Mouse (Mus musculus) neural tube, embryonic 14.5 days (tissue): ENCODE results near the gene Sema7a. TPM values are rescaled to one million over a fixed set of nuclear protein-coding genes. Genes with fewer than 3 reads are reported as not detected.

Experiments
- ATAC-seq: fragments of 200-750 bp; cut with Nextera tagmentation; 2 replicates; pipeline ENCODE4 v1.8.0; 2017; ENCODE audit warnings: low read depth, mild to moderate bottlenecking, moderate TSS enrichment, moderate library complexity
- H3K27ac ChIP-seq: fragments of 300-500 bp; sonication (generic); 2 replicates; pipeline ENCODE4 v1.5.1; 2014; ENCODE audit warnings: low read depth, mild to moderate bottlenecking, control low read depth, low read length, moderate library complexity, mixed read lengths
- H3K27me3 ChIP-seq: fragments of 300-500 bp; sonication (generic); 2 replicates; pipeline ENCODE4 v1.6.1; 2014; ENCODE audit warnings: low read length; ENCODE audit not compliant: control insufficient read depth, insufficient read depth
- H3K36me3 ChIP-seq: fragments of 300-500 bp; sonication (generic); 2 replicates; pipeline ENCODE4 v1.6.1; 2014; ENCODE audit warnings: low read length, mixed read lengths; ENCODE audit not compliant: control insufficient read depth, insufficient read depth
- H3K4me1 ChIP-seq: fragments of 300-500 bp; sonication (generic); 2 replicates; pipeline ENCODE4 v1.6.1; 2014; ENCODE audit warnings: low read length; ENCODE audit not compliant: control insufficient read depth, insufficient read depth
- H3K4me2 ChIP-seq: fragments of 300-500 bp; sonication (generic); 2 replicates; pipeline ENCODE4 v1.6.1; 2014; ENCODE audit warnings: mild to moderate bottlenecking, low read depth, low read length, control low read depth
- H3K4me3 ChIP-seq: fragments of 300-500 bp; sonication (generic); 2 replicates; pipeline ENCODE4 v1.5.1; 2014; ENCODE audit warnings: low read depth, low read length, control low read depth, mixed read lengths
- H3K9ac ChIP-seq: fragments of 300-500 bp; sonication (generic); replicated peaks from 2 replicates; pipeline ENCODE4 v1.6.1; 2014; ENCODE audit warnings: low read depth, mild to moderate bottlenecking, control low read depth, low read length, mixed read lengths
- H3K9me3 ChIP-seq: fragments of 300-500 bp; sonication (generic); 2 replicates; pipeline ENCODE4 v1.6.1; 2016; ENCODE audit warnings: low read length; ENCODE audit not compliant: control insufficient read depth
- WGBS: fragments of 180-500 bp; shearing (Covaris S2); extraction: QIAGEN DNeasy Blood & Tissue Kit; methylation state at CpG from one replicate; pipeline ENCODE4 v1.1.7; 2014; 5-methylcytosine and 5-hydroxymethylcytosine counted together
- polyA plus RNA-seq: library from polyadenylated mRNA; unstranded; fragments of >200 nt; fragmentation: Nextera tagmentation; extraction: Ambion mirVana; gene quantifications from 2 replicates; pipeline ENCODE4 v1.2.1, GENCODE M21; 2014

Sema7a gene
- polyA plus RNA-seq, 1 experiment from 2014 or later = 7.2 TPM

DNA sequence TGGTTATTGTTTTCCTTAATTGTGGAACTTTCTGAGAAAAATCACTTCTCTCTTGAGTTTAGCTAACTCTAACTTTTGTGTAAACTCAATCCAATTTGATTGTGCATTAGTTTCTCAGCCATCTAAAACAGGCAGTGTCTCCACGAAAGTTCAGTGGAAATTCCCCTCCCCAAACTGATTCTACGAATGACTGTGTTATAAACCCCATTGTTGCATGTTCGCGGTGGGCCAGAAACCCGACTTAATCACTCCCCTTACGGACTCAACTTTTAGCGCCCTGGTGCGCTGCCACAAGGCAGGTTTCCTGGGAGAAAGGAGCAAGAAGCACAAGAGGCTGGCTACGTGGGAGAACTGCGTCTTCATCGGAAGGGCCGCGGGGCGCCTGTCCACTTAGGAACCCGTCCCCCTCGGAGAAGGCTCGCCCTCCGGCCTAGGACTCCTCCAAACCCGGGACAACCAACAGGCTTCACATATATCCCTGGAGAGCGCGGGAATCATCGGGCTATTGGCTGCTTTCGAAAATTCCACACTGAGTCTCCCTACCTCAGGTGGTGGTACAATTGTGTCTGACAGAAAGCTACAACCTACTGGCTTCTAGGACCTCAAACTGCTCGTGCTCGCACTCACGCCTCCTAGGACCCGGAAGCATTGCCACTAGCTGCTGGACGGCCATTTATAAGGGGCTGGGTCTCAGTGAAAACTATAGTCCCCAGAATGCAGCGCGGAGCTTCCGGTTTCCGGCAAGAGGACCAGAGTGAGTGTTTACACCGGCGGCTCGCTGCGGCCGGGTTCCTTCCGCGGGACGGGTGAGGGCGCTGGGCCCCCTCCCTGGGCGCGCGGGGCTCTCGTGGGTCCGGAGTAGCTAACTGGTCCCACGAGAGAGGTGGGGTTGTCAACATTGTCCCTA, 29.4 kb upstream of the Sema7a start, which contains the start of gene Ubl7:
Gene Ubl7, plus strand, starts transcription at position 726 of the 907 bp plus-strand sequence.
- Histone ChIP-seq H3K36me3 (peaks cover 5% of the 10 kb centered on the region; the same call in 1 of the 2 replicates), H3K4me3 (peak within 1 kb of the TSS; percentile 70), H3K9ac (peak within 1 kb of the TSS; percentile 72), H3K4me2 (peak within 1 kb of the TSS; percentile 92), H3K4me1 (peaks cover 7% of the 10 kb centered on the region; the same call in 1 of the 2 replicates), H3K9me3 (no peaks in the 10 kb centered on the region), H3K27me3 (no peaks in the 10 kb centered on the region), H3K27ac (peak within 1 kb of the TSS; percentile 72)
- under 1% methylated on average over 47 of the region's 47 CpGs for WGBS
- peak; percentile 97 for ATAC-seq

DNA sequence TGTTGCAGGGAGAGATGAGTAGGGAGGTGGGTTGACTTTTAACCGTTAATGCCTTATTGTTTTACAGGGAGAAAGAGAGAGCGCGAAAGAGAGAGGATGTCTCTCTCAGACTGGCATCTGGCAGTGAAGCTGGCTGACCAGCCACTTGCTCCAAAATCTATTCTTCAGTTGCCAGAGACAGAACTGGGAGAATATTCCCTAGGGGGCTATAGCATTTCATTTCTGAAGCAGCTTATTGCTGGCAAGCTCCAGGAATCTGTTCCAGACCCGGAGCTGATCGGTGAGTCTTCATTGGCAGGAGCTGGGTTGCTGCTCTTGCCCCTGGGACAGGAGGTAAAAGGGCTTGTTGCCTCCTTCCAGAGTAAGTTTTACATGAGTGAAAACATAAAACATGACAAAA, 27.3 kb upstream of the Sema7a start:
- H3K9ac ChIP-seq = no peak overlapping the region
- H3K4me1 ChIP-seq = peaks cover 7% of the 10 kb centered on the region; the same call in 1 of the 2 replicates
- peaks cover 16% of the 10 kb centered on the region; the same call in 1 of the 2 replicates for H3K36me3 ChIP-seq
- ATAC-seq = no peak
- H3K27ac ChIP-seq = no peak overlapping the region
- H3K9me3 ChIP-seq = no peaks in the 10 kb centered on the region
- H3K4me3 ChIP-seq = no peak overlapping the region
- H3K27me3 ChIP-seq = no peaks in the 10 kb centered on the region
- 70% methylated on average over 5 of the region's 5 CpGs for WGBS
- H3K4me2 ChIP-seq = no peak overlapping the region

DNA sequence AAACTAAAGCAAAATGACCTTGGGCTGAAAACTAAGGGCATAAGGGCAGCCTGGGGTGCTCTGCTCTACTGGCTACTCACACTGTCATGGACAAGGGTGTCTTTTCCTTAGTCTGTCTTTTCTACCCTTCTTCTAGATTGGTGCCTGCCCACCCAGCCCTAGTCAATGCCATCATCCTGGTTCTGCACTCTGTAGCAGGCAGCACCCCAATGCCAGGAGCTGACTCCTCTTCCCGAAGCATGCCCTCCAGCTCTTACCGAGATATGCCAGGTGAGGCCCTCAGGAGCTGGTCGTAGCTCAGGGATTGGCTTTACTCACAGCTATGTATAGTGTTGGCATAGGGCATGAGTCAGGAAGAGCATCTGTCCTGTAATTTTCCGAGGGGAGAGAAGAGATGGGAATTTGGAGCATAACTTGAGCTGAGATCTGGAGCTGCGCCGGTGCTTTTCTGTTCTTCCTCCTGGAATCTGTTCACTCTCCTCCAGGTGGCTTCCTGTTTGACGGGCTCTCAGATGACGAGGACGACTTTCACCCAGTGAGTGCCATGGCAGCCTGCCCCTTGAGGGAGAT, 18.3 kb upstream of the Sema7a start:
- ATAC-seq = no peak

DNA sequence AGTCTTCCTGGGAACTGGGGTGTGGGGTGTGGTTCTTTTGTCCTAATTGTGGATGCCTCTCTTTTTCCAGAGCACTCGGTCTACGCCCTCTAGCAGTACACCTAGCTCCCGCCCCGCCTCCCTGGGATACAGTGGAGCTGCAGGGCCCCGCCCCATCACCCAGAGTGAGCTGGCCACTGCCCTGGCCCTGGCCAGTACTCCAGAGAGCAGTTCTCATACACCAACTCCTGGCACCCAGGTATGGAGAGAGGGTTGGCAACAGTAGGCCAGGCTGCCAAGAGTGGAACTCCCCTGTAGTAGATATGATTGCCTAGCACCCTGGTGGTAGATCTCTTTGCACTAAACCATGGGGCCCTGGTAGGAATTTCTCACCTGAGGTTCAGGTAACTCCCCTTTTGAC, 17.5 kb upstream of the Sema7a start:
- WGBS = 94% methylated on average over 5 of the region's 5 CpGs
- H3K9me3 ChIP-seq = no peaks in the 10 kb centered on the region
- H3K9ac ChIP-seq = no peak overlapping the region
- ATAC-seq = no peak
- no peak overlapping the region for H3K4me3 ChIP-seq
- H3K27ac ChIP-seq = no peak overlapping the region
- H3K27me3 ChIP-seq = no peaks in the 10 kb centered on the region
- H3K36me3 ChIP-seq = peaks cover 69% of the 10 kb centered on the region
- H3K4me1 ChIP-seq = no peaks in the 10 kb centered on the region
- no peak overlapping the region for H3K4me2 ChIP-seq

More for the DNA sequence above, 18.3 kb upstream of the Sema7a start:
- no peak overlapping the region for H3K4me2 ChIP-seq
- no peaks in the 10 kb centered on the region for H3K4me1 ChIP-seq
- no peak overlapping the region for H3K4me3 ChIP-seq
- peaks cover 68% of the 10 kb centered on the region for H3K36me3 ChIP-seq
- no peaks in the 10 kb centered on the region for H3K9me3 ChIP-seq
- 97% methylated on average over 9 of the region's 9 CpGs for whole genome bisulfite sequencing
- H3K27ac ChIP-seq = no peak overlapping the region
- H3K27me3 ChIP-seq = no peaks in the 10 kb centered on the region
- H3K9ac ChIP-seq = no peak overlapping the region

DNA sequence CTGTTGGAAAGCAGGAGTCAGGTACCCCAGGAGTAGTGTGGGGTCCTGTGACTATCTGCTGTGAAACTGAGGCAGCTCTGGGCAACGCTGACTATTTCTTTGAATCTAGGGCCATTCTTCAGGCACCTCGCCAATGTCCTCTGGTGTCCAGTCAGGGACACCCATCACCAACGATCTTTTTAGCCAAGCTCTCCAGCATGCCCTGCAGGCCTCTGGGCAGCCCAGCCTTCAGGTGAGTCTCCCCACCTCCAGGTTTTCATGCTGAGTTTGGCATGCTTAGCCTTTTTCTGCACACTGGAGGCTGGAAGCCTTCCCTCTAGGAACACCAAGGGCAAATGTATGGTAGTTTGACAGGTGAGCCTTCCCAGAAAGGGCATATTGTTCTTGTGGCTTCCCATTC, 16.9 kb upstream of the Sema7a start:
- no peaks in the 10 kb centered on the region for H3K27me3 ChIP-seq
- H3K4me3 ChIP-seq = no peak overlapping the region
- H3K4me2 ChIP-seq = no peak overlapping the region
- H3K9me3 ChIP-seq = no peaks in the 10 kb centered on the region
- peaks cover 76% of the 10 kb centered on the region for H3K36me3 ChIP-seq
- H3K4me1 ChIP-seq = no peaks in the 10 kb centered on the region
- 98% methylated on average over 3 of the region's 3 CpGs for WGBS
- H3K27ac ChIP-seq = no peak overlapping the region
- no peak for ATAC-seq
- H3K9ac ChIP-seq = no peak overlapping the region

DNA sequence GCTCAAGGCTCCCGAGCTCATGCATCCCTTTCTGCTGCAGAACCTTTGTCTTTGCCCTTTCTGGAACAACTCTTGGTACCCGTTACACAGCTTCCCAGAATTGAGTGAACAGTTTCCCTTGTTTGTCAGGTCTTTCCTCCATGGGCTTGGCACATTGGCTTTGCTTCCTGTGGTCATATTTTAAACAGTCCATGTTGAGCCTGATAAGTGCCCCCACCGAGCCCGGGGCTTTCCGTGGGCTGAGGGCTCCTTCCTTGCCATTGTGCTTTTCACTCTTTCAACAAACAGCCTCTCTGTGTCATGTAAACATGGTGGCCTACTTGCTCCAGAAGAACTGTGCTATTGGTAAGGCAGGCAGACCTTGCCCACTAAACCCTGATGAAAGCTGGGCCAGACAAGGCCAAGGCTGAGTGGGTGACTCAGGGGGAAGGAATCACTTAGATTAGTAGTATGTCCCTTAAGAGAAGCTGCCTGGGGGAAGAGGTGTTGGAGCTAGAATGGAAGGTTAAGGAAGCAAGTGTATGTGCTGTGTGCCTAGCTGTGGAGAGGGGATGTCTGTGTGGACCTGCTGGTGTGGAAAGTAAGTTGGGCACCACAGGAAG, 8.6 kb upstream of the Sema7a start:
- Histone ChIP-seq H3K4me1 (0 out of 2 replicates have a peak, but pooled peaks cover 3% of the 10 kb centered on the region), H3K9me3 (no peaks in the 10 kb centered on the region), H3K4me2 (no peak overlapping the region), H3K27me3 (no peaks in the 10 kb centered on the region), H3K4me3 (no peak overlapping the region), H3K27ac (no peak overlapping the region), H3K9ac (no peak overlapping the region), H3K36me3 (peaks cover 16% of the 10 kb centered on the region)
- WGBS = 84% methylated on average over 5 of the region's 5 CpGs
- ATAC-seq = no peak

DNA sequence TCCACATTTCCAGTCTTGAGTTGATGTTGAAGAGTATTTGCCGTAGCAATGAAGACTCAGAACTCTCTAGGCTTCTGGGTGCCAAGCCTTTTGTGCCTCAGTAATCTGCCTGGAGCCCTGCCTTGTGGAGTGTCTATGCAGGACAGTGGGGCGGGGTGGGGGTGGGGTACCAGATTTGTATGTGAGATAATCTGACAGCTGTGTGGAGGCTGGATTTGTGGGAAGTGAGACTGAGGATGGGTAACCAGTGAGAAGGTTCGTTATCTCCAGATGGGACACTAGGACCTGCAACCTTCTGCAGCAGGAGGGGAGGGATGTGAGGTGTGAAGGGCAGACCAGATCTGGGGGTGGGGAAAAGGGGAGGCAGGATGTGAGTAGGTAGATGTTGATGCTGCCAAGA, 7.7 kb upstream of the Sema7a start:
- Histone ChIP-seq H3K36me3 (peaks cover 15% of the 10 kb centered on the region), H3K9ac (no peak overlapping the region), H3K9me3 (no peaks in the 10 kb centered on the region), H3K27me3 (no peaks in the 10 kb centered on the region), H3K4me3 (no peak overlapping the region), H3K4me2 (no peak overlapping the region), H3K4me1 (0 out of 2 replicates have a peak, but pooled peaks cover 3% of the 10 kb centered on the region), H3K27ac (no peak overlapping the region)
- whole genome bisulfite sequencing = 87% methylated on average over 3 of the region's 3 CpGs
- ATAC-seq = no peak

DNA sequence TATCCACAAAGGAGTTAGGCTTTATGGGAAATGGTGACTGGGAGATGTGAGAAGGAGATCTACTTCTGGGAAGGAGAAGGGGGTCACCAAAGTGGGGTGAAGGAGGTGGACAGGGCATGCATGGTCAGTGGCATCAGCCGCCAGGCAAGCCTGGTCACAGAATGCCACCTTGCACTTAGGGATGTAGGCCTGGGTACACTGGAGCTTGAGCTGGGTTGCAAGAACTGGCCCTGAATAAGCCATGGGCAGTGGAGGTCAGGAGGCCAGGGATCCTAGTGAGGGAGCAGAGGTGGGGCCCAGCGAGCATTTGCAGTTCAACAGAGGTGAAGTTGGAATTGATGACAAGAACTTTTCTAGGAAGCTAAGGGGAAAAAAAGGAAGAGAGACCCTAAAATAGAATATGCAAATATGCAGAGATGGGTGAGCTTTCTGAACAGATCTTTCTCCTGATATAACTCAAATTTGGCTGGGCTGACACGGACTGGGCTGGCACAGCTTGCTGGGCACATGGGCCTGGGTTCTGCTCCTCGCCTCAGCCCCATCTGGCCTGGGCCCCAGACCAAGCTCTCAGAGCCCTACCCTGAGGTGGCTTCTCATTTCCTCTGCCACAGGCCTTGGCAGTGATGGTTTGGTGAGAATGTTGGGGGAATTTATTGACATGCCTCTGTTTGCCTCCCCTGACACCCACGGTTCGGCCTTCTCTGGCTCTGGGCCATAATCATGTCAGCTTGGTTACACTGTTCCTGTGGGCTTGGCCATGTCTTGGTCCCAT, 6.9 kb upstream of the Sema7a start:
- no peaks in the 10 kb centered on the region for H3K27me3 ChIP-seq
- WGBS = 76% methylated on average over 6 of the region's 6 CpGs
- no peak overlapping the region for H3K9ac ChIP-seq
- no peaks in the 10 kb centered on the region for H3K9me3 ChIP-seq
- peaks cover 8% of the 10 kb centered on the region for H3K36me3 ChIP-seq
- H3K4me1 ChIP-seq = 0 out of 2 replicates have a peak, but pooled peaks cover 3% of the 10 kb centered on the region
- H3K4me3 ChIP-seq = no peak overlapping the region
- no peak overlapping the region for H3K4me2 ChIP-seq
- ATAC-seq = no peak
- H3K27ac ChIP-seq = no peak overlapping the region
